Mouse (Mus musculus): ENCODE results near the gene Abcc4. TPM values are rescaled to one million over a fixed set of nuclear protein-coding genes. Genes with fewer than 3 reads are reported as not detected.

The Abcc4 gene
- polyA plus RNA-seq, 1 experiment from 2014 or later: 1.6 TPM

DNA sequence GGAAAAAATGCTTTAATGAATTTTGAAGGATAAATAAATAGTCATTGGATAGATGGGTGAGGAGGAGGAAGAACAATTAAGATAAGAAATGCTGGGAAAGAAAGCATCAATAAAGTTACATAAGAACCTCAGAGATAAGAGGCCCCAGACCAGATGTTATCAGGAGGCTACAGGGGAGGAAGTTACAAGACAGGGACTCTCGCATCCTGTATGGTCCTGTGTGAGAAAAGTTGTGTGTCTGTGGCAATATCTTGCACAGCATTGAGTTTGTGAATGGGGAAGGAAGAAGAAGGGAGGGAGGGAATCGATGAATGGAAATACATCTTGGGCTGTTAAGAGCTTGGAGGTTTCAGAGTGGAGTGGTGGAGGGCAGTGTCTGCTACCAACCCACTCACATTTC, 240.7 kb downstream of the Abcc4 start:
- no peak overlapping the region for H3K4me2 ChIP-seq
- no peaks in the 10 kb centered on the region for H3K9me3 ChIP-seq
- H3K4me1 ChIP-seq: no peaks in the 10 kb centered on the region
- no peak overlapping the region for H3K4me3 ChIP-seq
- no peak overlapping the region for H3K9ac ChIP-seq
- 95% methylated on average over 2 of the region's 2 CpGs for WGBS
- H3K27ac ChIP-seq: no peak overlapping the region
- no peaks in the 10 kb centered on the region for H3K27me3 ChIP-seq (replicated peaks)
- no peaks in the 10 kb centered on the region for H3K36me3 ChIP-seq (replicated peaks)
- no peak for ATAC-seq (replicated peaks)

DNA sequence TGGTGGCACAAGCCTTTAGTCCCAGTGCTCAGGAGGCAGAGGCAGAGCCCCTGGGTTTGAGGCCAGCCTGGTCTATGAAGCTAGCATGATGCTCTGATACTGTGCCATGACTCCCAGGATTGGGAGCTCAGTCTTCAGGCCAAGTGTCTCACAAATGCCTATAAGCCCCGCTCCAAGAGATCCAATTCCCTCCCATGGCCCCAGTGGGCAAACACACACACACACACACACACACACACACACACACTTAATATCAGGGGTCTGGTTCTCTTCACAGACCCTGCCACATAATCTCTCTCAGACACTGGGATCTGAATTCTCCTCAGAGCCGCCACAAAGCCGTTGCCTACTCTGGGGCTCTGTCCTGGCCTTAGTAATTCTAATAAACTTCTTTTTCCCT, 241.6 kb downstream of the Abcc4 start:
- no peak overlapping the region for H3K4me2 ChIP-seq
- no peaks in the 10 kb centered on the region for H3K36me3 ChIP-seq (replicated peaks)
- no peak overlapping the region for H3K4me3 ChIP-seq
- 95% methylated on average over 3 of the region's 3 CpGs for WGBS
- no peak for ATAC-seq (replicated peaks)
- no peaks in the 10 kb centered on the region for H3K4me1 ChIP-seq
- H3K9ac ChIP-seq: no peak overlapping the region
- no peaks in the 10 kb centered on the region for H3K27me3 ChIP-seq (replicated peaks)
- H3K27ac ChIP-seq: no peak overlapping the region
- H3K9me3 ChIP-seq: no peaks in the 10 kb centered on the region

DNA sequence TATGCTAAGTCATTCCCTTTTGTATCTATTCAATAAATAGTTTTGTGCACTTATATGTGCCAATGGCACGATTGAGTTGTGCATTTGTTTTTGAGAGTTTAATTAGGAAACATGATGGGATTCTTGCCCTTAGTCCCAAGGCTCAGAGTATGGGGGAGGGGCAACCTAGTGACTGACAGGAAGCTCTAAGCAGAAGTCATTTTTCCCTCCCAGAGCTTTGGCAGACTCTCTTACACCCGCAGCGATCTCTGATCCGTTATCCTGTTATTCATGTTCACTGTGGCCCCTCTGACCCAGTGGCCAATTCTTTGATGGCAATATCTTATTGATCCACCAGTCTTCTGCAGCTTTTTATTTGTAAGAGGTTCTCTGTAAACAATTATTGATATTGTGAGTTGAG, 253.4 kb downstream of the Abcc4 start:
- WGBS: 58% methylated on average over 4 of the region's 4 CpGs

DNA sequence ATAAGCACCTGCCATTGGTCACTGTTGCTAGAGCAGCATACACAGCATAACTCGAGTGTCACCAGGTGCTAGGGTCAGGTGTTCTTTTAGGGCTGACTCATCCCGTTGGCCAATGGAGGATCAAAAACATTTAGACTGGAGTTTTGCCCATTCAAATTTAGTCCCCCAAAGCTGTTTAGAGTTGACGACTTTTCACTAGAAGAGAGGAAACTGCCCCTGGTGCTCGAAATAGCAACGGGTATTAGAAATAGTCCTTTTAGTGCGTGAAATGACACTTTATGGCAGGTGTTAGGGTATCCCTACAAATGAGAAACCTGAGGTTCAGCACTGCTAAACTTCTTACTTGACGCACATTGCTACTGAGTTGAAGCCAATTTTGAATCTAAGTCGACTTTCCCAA, 265.9 kb downstream of the Abcc4 start:
- peaks cover 10% of the 10 kb centered on the region for H3K27me3 ChIP-seq (replicated peaks)
- ATAC-seq (replicated peaks): no peak

More for the DNA sequence above, 253.4 kb downstream of the Abcc4 start:
- Histone ChIP-seq H3K27ac (no peak overlapping the region), H3K9me3 (no peaks in the 10 kb centered on the region), H3K4me1 (no peaks in the 10 kb centered on the region), H3K9ac (no peak overlapping the region), H3K36me3 (replicated peaks) (no peaks in the 10 kb centered on the region), H3K4me2 (no peak overlapping the region), H3K27me3 (replicated peaks) (no peaks in the 10 kb centered on the region), H3K4me3 (no peak overlapping the region)
- ATAC-seq (replicated peaks): no peak

DNA sequence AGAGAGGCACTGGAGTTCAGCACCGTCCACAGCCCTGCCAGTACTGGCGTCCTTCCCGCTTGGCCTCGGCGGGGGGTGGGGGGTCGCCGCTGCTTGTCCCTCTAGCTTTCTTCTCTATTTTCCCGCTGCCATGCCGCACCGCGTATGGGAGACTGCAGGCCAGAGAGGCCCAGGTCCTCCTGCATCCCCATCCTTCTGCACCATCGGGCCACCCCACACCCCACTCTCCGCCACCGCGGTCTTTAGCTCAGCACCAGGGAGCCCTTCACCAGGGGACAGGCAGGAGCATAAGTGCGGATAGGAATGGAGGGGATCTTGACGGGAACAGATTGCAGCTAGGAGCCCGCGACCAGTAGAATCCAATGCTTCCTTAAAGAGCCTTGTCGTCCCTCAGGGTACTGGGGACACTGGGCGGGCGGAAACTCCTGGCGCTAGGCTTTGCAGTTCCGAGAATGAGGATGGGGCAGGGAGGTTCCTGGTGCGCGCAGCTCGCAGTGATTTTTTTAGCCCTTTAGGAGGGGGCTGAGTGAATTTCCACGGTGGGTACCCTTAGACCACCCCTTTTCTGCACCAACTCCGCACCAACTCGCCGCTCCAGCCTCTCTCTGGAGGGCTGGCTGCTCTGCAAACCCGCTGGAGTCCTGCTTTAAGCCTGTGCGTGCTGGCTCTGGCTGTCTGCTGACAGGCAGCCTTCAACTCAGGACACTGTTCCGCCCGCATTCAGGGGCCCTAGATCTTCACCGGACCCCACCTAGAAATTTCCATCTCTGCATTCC, 268.7 kb downstream of the Abcc4 start:
- Histone ChIP-seq H3K4me3 (peak overlapping the region; percentile 51), H3K4me2 (peak overlapping the region; percentile 84), H3K27ac (peak overlapping the region; percentile 72), H3K9ac (peak overlapping the region; percentile 49), H3K4me1 (peaks cover 20% of the 10 kb centered on the region), H3K9me3 (no peaks in the 10 kb centered on the region), H3K36me3 (replicated peaks) (no peaks in the 10 kb centered on the region), H3K27me3 (replicated peaks) (peaks cover 17% of the 10 kb centered on the region)
- under 1% methylated on average over 36 of the region's 36 CpGs for WGBS
- peak; percentile 84 for ATAC-seq (replicated peaks)

More for the DNA sequence above, 265.9 kb downstream of the Abcc4 start:
- no peaks in the 10 kb centered on the region for H3K36me3 ChIP-seq (replicated peaks)
- WGBS: 85% methylated on average over 8 of the region's 8 CpGs
- H3K9ac ChIP-seq: no peak overlapping the region
- H3K9me3 ChIP-seq: no peaks in the 10 kb centered on the region
- H3K4me2 ChIP-seq: no peak overlapping the region
- H3K4me3 ChIP-seq: no peak overlapping the region
- H3K27ac ChIP-seq: no peak overlapping the region
- peaks cover 20% of the 10 kb centered on the region for H3K4me1 ChIP-seq

DNA sequence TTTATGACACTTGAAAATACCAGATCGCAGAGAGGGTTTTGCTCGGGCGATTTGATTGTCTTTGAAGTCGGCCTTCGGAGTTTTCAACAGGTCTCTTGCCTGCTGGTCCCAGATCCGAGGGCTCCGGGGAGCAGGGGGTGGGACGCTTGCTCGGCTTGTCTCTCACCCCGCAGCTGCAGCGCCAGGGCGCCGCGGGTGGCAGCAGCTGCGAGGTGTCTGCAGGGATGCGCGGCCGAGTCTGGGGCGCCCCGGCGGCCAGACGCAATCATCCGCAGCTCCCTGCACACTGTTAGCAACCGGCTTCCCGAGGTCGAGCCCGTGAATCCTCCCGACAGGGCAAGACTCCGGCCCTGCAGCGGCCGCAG, 269.2 kb downstream of the Abcc4 start:
- peak; percentile 90 for ATAC-seq (replicated peaks)
- H3K4me1 ChIP-seq: peaks cover 20% of the 10 kb centered on the region
- peak overlapping the region; percentile 49 for H3K9ac ChIP-seq
- H3K9me3 ChIP-seq: no peaks in the 10 kb centered on the region
- peak overlapping the region; percentile 51 for H3K4me3 ChIP-seq
- 0% methylated on average over 31 of the region's 31 CpGs for WGBS
- H3K36me3 ChIP-seq (replicated peaks): no peaks in the 10 kb centered on the region
- H3K27ac ChIP-seq: peak overlapping the region; percentile 72
- peak overlapping the region; percentile 84 for H3K4me2 ChIP-seq
- H3K27me3 ChIP-seq (replicated peaks): peaks cover 17% of the 10 kb centered on the region

DNA sequence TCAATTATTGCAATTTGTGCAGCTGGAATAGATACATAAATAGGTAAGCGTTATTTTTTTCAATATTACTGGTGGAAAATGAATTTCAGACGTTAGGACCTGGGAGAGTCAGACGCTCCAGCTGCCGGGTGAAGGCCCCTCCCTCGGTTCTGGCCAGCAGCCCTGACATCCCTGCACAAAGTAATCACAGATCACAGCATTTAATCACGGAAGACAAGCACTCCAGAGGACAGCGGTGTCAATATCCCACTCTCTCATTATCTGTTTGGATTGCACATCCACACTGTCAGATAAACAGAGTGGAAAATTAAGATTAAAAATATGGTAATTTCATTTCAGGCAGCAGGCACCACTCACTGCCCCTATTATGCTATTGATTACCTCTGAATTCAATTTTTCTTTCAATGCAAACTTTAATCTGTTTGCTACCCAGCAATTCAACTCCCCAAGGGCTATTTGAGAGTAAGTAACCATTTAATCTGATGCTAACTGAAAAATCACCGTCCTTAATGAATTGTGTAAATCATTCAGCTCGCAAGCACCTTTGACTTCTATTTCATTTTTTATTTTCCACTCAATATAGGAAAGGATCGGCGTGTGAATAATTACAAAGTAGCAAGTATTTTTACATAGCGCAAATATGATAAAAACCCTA, 270.2 kb downstream of the Abcc4 start:
- Histone ChIP-seq H3K4me2 (peak overlapping the region; percentile 27), H3K9me3 (no peaks in the 10 kb centered on the region), H3K4me1 (peaks cover 20% of the 10 kb centered on the region), H3K27ac (no peak overlapping the region), H3K4me3 (no peak overlapping the region), H3K9ac (no peak overlapping the region), H3K27me3 (replicated peaks) (peaks cover 17% of the 10 kb centered on the region), H3K36me3 (replicated peaks) (no peaks in the 10 kb centered on the region)
- WGBS: 8% methylated on average over 12 of the region's 12 CpGs
- ATAC-seq (replicated peaks): no peak

DNA sequence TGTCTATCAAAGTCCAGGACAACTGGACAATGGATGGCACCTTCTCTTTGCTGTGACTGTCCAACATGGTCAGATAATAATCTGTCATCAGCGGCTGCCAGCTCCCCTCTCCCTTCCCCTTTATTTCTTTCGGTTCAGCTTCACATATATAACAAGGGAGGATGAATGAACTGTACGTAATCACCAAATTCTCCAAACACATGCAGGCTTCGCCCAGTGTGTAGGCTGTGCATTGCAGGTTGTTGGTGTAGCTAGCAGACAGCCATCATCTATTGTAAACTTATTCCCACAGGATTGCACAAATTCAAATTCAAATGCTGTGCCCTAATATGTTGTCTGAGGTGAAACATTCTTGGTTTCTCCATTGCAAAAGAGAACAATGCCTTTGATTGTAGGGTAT, 271.2 kb downstream of the Abcc4 start:
- H3K4me1 ChIP-seq: peaks cover 20% of the 10 kb centered on the region
- WGBS: 43% methylated on average over 4 of the region's 4 CpGs
- H3K36me3 ChIP-seq (replicated peaks): no peaks in the 10 kb centered on the region
- H3K9ac ChIP-seq: no peak overlapping the region
- no peak overlapping the region for H3K4me2 ChIP-seq
- no peaks in the 10 kb centered on the region for H3K9me3 ChIP-seq
- no peak overlapping the region for H3K4me3 ChIP-seq
- H3K27me3 ChIP-seq (replicated peaks): peaks cover 11% of the 10 kb centered on the region
- no peak for ATAC-seq (replicated peaks)
- H3K27ac ChIP-seq: no peak overlapping the region

DNA sequence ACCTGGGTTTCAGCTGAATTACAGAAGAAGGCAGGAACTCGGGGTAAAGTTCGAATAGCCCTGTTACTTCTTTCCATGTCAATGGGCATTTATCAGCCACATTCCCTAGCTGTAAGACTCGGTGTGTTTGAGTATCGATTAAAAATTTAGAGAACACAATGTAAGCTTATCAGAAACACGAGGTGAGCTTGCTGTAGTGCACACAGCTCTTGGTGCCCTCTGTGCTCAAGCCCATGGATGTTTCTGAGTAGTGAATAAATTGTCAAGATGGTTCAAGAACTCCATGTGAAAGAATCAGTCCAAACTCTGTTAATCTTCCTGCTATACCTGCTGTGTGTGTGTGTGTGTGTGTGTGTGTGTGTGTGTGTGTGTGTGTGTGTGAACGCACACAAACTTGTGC, 272.2 kb downstream of the Abcc4 start:
- peaks cover 7% of the 10 kb centered on the region; the same call in 1 of the 2 replicates for H3K27me3 ChIP-seq (replicated peaks)
- H3K4me1 ChIP-seq: peaks cover 20% of the 10 kb centered on the region
- H3K4me3 ChIP-seq: no peak overlapping the region
- no peak overlapping the region for H3K27ac ChIP-seq
- no peak overlapping the region for H3K9ac ChIP-seq
- no peak for ATAC-seq (replicated peaks)
- no peaks in the 10 kb centered on the region for H3K9me3 ChIP-seq
- H3K4me2 ChIP-seq: no peak overlapping the region
- no peaks in the 10 kb centered on the region for H3K36me3 ChIP-seq (replicated peaks)
- WGBS: 20% methylated on average over 6 of the region's 6 CpGs

Small RNA genes within 50 kb of the gene (microRNA-seq; reads per million reads assigned to microRNA genes)
- gene Mir6391: not detected

Other genes starting within 250 kb of the Abcc4 start
- gene Cldn10, start 81.7 kb upstream of the Abcc4 start, polyA plus RNA-seq (2015; fragmentation: Nextera tagmentation; extraction: Ambion mirVana): 1.8 TPM in 2 replicates
- 88.1 and 88.6 TPM in 2 replicates for gene Dzip1, start 219.2 kb upstream of the Abcc4 start, polyA plus RNA-seq (2015; fragmentation: Nextera tagmentation; extraction: Ambion mirVana)
- gene Dnajc3, start 231.8 kb upstream of the Abcc4 start, polyA plus RNA-seq (2015; fragmentation: Nextera tagmentation; extraction: Ambion mirVana): 20.2 and 22.0 TPM in 2 replicates

All from midbrain, embryonic 15.5 days (tissue).